Mouse (Mus musculus) heart, postnatal 0 days (tissue): Measurements from ENCODE around the gene Pdlim5.

Source experiments
- CTCF ChIP-seq: IDR thresholded peaks from 2 replicates; pipeline ENCODE4 v1.5.1; 2016; ENCODE audit warnings: antibody characterized with exemption, control low read depth, low read depth
- EP300 ChIP-seq: IDR thresholded peaks from 2 replicates; pipeline ENCODE4 v1.6.1; 2016; ENCODE audit warnings: antibody characterized with exemption, low read depth

- TF ChIP-seq CTCF (no peak), EP300 (no peak)
Observed at GRCm38 (mm10) chr3:142391531-142391930, 4.0 kb downstream of the Pdlim5 start.
